Mouse (Mus musculus): ENCODE measurements around the gene Tmem53. TPM values are rescaled to one million over a fixed set of nuclear protein-coding genes. Genes with fewer than 3 reads are reported as not detected.
"Not testable (repeated sequence)": the region's sequence is repeated elsewhere in the genome, so short reads cannot be mapped to it uniquely, and the experiment has no call there.

The Tmem53 gene
- polyA plus RNA-seq, 1 experiment from 2014 or later = 8.8 TPM

- H3K9ac ChIP-seq (replicated peaks) = peak overlapping the region; percentile 60
- ATAC-seq (ENCODE audit: insufficient number of reproducible peaks, insufficient read depth, low FRiP score, low TSS enrichment, low read depth) = no peak
These were observed 1.0 kb downstream of the Tmem53 start for GRCm38 (mm10) chr4:117252755-117253154.

GRCm38 (mm10) chr4:117253218-117254016, 1.7 kb downstream of the Tmem53 start:
- Histone ChIP-seq H3K4me2 (no peak overlapping the region), H3K9me3 (no peaks in the 10 kb centered on the region), H3K4me1 (replicated peaks) (peaks cover 31% of the 10 kb centered on the region), H3K36me3 (no peaks in the 10 kb centered on the region), H3K4me3 (replicated peaks) (no peak overlapping the region), H3K27ac (no peak overlapping the region; the same call in 1 of the 2 replicates), H3K9ac (replicated peaks) (no peak overlapping the region), H3K27me3 (no peaks in the 10 kb centered on the region)
- no peak for ATAC-seq (ENCODE audit: insufficient number of reproducible peaks, insufficient read depth, low FRiP score, low TSS enrichment, low read depth)
- WGBS = 59% methylated on average over 12 of the region's 12 CpGs

More at GRCm38 (mm10) chr4:117252755-117253154, 1.0 kb downstream of the Tmem53 start:
- H3K4me3 ChIP-seq (replicated peaks) = peak overlapping the region; percentile 63; the same call in 1 of the 2 replicates
- no peaks in the 10 kb centered on the region for H3K9me3 ChIP-seq
- peak overlapping the region; percentile 84 for H3K27ac ChIP-seq
- peaks cover 31% of the 10 kb centered on the region for H3K4me1 ChIP-seq (replicated peaks)
- no peaks in the 10 kb centered on the region for H3K27me3 ChIP-seq
- no peaks in the 10 kb centered on the region for H3K36me3 ChIP-seq
- 80% methylated on average over 5 of the region's 5 CpGs for WGBS
- peak overlapping the region; percentile 65 for H3K4me2 ChIP-seq

GRCm38 (mm10) chr4:117254017-117254627, 2.4 kb downstream of the Tmem53 start:
- Histone ChIP-seq H3K9ac (replicated peaks) (no peak overlapping the region), H3K9me3 (no peaks in the 10 kb centered on the region), H3K4me3 (replicated peaks) (no peak overlapping the region), H3K4me1 (replicated peaks) (peaks cover 31% of the 10 kb centered on the region), H3K4me2 (no peak overlapping the region), H3K27me3 (no peaks in the 10 kb centered on the region), H3K27ac (no peak overlapping the region; the same call in 1 of the 2 replicates), H3K36me3 (no peaks in the 10 kb centered on the region)
- WGBS = 67% methylated on average over 5 of the region's 5 CpGs
- no peak for ATAC-seq (ENCODE audit: insufficient number of reproducible peaks, insufficient read depth, low FRiP score, low TSS enrichment, low read depth)

GRCm38 (mm10) chr4:117254672-117255071, 2.9 kb downstream of the Tmem53 start:
- H3K4me1 ChIP-seq (replicated peaks) = peaks cover 31% of the 10 kb centered on the region
- no peaks in the 10 kb centered on the region for H3K36me3 ChIP-seq
- H3K27me3 ChIP-seq = no peaks in the 10 kb centered on the region
- H3K9me3 ChIP-seq = no peaks in the 10 kb centered on the region
- no peak overlapping the region for H3K27ac ChIP-seq
- no peak overlapping the region for H3K9ac ChIP-seq (replicated peaks)
- 49% methylated on average over 6 of the region's 6 CpGs for WGBS
- no peak overlapping the region for H3K4me2 ChIP-seq
- no peak overlapping the region for H3K4me3 ChIP-seq (replicated peaks)
- ATAC-seq (ENCODE audit: insufficient number of reproducible peaks, insufficient read depth, low FRiP score, low TSS enrichment, low read depth) = no peak

- ATAC-seq (ENCODE audit: insufficient number of reproducible peaks, insufficient read depth, low FRiP score, low TSS enrichment, low read depth); H3K36me3 ChIP-seq; H3K4me2 ChIP-seq: not testable (repeated sequence)
These were observed 8.2 kb downstream of the Tmem53 start for GRCm38 (mm10) chr4:117259909-117260308.

GRCm38 (mm10) chr4:117261222-117261621, 9.5 kb downstream of the Tmem53 start:
- no peak for ATAC-seq (ENCODE audit: insufficient number of reproducible peaks, insufficient read depth, low FRiP score, low TSS enrichment, low read depth)
- H3K9ac ChIP-seq (replicated peaks) = no peak overlapping the region
- WGBS = 76% methylated on average over 2 of the region's 2 CpGs
- H3K9me3 ChIP-seq = no peaks in the 10 kb centered on the region
- no peaks in the 10 kb centered on the region for H3K36me3 ChIP-seq
- no peak overlapping the region for H3K27ac ChIP-seq
- no peak overlapping the region for H3K4me2 ChIP-seq
- H3K27me3 ChIP-seq = no peaks in the 10 kb centered on the region
- no peak overlapping the region for H3K4me3 ChIP-seq (replicated peaks)
- peaks cover 8% of the 10 kb centered on the region; the same call in 1 of the 2 replicates for H3K4me1 ChIP-seq (replicated peaks)

More at GRCm38 (mm10) chr4:117259909-117260308, 8.2 kb downstream of the Tmem53 start:
- not testable (repeated sequence) for H3K4me1 ChIP-seq (replicated peaks); H3K9me3 ChIP-seq; H3K27me3 ChIP-seq; H3K9ac ChIP-seq (replicated peaks); H3K27ac ChIP-seq; H3K4me3 ChIP-seq (replicated peaks)
- WGBS = 72% methylated on average over 6 of the region's 6 CpGs

GRCm38 (mm10) chr4:117262101-117262913, 10.6 kb downstream of the Tmem53 start:
- no peak for ATAC-seq (ENCODE audit: insufficient number of reproducible peaks, insufficient read depth, low FRiP score, low TSS enrichment, low read depth)
- H3K4me2 ChIP-seq = no peak overlapping the region
- H3K27ac ChIP-seq = no peak overlapping the region
- H3K36me3 ChIP-seq = no peaks in the 10 kb centered on the region
- H3K4me3 ChIP-seq (replicated peaks) = no peak overlapping the region
- no peaks in the 10 kb centered on the region for H3K27me3 ChIP-seq
- 32% methylated on average over 13 of the region's 13 CpGs for WGBS
- H3K4me1 ChIP-seq (replicated peaks) = peaks cover 8% of the 10 kb centered on the region; the same call in 1 of the 2 replicates
- H3K9ac ChIP-seq (replicated peaks) = no peak overlapping the region
- no peaks in the 10 kb centered on the region for H3K9me3 ChIP-seq

- no peaks in the 10 kb centered on the region for H3K9me3 ChIP-seq
- no peaks in the 10 kb centered on the region for H3K27me3 ChIP-seq
- H3K9ac ChIP-seq (replicated peaks) = no peak overlapping the region
- peaks cover 8% of the 10 kb centered on the region; the same call in 1 of the 2 replicates for H3K4me1 ChIP-seq (replicated peaks)
- WGBS = 65% methylated on average over 8 of the region's 8 CpGs
- H3K36me3 ChIP-seq = 0 out of 2 replicates have a peak, but pooled peaks cover 1% of the 10 kb centered on the region
- H3K4me3 ChIP-seq (replicated peaks) = no peak overlapping the region
- ATAC-seq (ENCODE audit: insufficient number of reproducible peaks, insufficient read depth, low FRiP score, low TSS enrichment, low read depth) = no peak
- H3K27ac ChIP-seq = no peak overlapping the region
- no peak overlapping the region for H3K4me2 ChIP-seq
These were observed 11.2 kb downstream of the Tmem53 start for GRCm38 (mm10) chr4:117262987-117263386.

- no peaks in the 10 kb centered on the region for H3K27me3 ChIP-seq
- no peak overlapping the region for H3K4me3 ChIP-seq (replicated peaks)
- no peaks in the 10 kb centered on the region for H3K9me3 ChIP-seq
- no peak overlapping the region for H3K9ac ChIP-seq (replicated peaks)
- ATAC-seq (ENCODE audit: insufficient number of reproducible peaks, insufficient read depth, low FRiP score, low TSS enrichment, low read depth) = no peak
- H3K4me1 ChIP-seq (replicated peaks) = peaks cover 21% of the 10 kb centered on the region
- H3K36me3 ChIP-seq = peaks cover 21% of the 10 kb centered on the region
- 4% methylated on average over 2 of the region's 2 CpGs for WGBS
- H3K4me2 ChIP-seq = no peak overlapping the region
- H3K27ac ChIP-seq = no peak overlapping the region
These were observed 15.5 kb downstream of the Tmem53 start for GRCm38 (mm10) chr4:117267284-117267683.

- H3K9ac ChIP-seq (replicated peaks) = no peak overlapping the region
- H3K4me3 ChIP-seq (replicated peaks) = no peak overlapping the region
- peaks cover 27% of the 10 kb centered on the region for H3K36me3 ChIP-seq
- ATAC-seq (ENCODE audit: insufficient number of reproducible peaks, insufficient read depth, low FRiP score, low TSS enrichment, low read depth) = no peak
- 83% methylated on average over 25 of the region's 25 CpGs for WGBS
- peaks cover 21% of the 10 kb centered on the region for H3K4me1 ChIP-seq (replicated peaks)
- H3K9me3 ChIP-seq = no peaks in the 10 kb centered on the region
- no peaks in the 10 kb centered on the region for H3K27me3 ChIP-seq
- H3K4me2 ChIP-seq = no peak overlapping the region
- H3K27ac ChIP-seq = no peak overlapping the region
These were observed 16.2 kb downstream of the Tmem53 start for GRCm38 (mm10) chr4:117267831-117268437.

All from limb, embryonic 12.5 days (tissue).